ENCODE assay signal across 8 mouse cellular contexts in genomic region chr7:102266401-102267042, GRCm38 (mm10). TPM values are rescaled to one million over a fixed set of nuclear protein-coding genes. Genes with fewer than 3 reads are reported as not detected.
A peak's percentile ranks its signal among the peaks of the same experiment; 100 is the strongest.
DNase-seq lines count a peak whose midpoint lies in the region; ATAC-seq and TF ChIP-seq lines count a peak whose summit lies in the region.

No protein-coding gene starts in this region.

- no peaks in the 10 kb centered on the region; the same call in 1 of the 2 replicates for H3K27me3 ChIP-seq in limb, embryonic 14.5 days (ENCODE audit: control insufficient read depth, insufficient read depth, low read length)
- no peaks in the 10 kb centered on the region for H3K27me3 ChIP-seq in midbrain, postnatal 0 days (ENCODE audit: insufficient read depth, low read length)

- WGBS in limb, embryonic 14.5 days, result 45% methylated on average over 14 of the region's 14 CpGs
- WGBS in midbrain, postnatal 0 days, result 52% methylated on average over 14 of the region's 14 CpGs

- H3K4me3 ChIP-seq in limb, embryonic 14.5 days (replicated peaks; ENCODE audit: low read length), result no peak overlapping the region
- peak overlapping the region; percentile 87; the same call in 1 of the 2 replicates for H3K4me3 ChIP-seq in midbrain, postnatal 0 days (ENCODE audit: low read depth, low read length)

- H3K9ac ChIP-seq in limb, embryonic 14.5 days (ENCODE audit: low read depth, low read length, severe bottlenecking), result no peak overlapping the region
- H3K9ac ChIP-seq in midbrain, postnatal 0 days (replicated peaks; ENCODE audit: low read length, poor library complexity, severe bottlenecking), result no peak overlapping the region

- no peaks in the 10 kb centered on the region for H3K9me3 ChIP-seq in limb, embryonic 14.5 days (ENCODE audit: control insufficient read depth, low read length)
- H3K9me3 ChIP-seq in midbrain, postnatal 0 days (ENCODE audit: low read length), result no peaks in the 10 kb centered on the region

- peak; percentile 86 to 90 for DNase-seq in B cell, adult 2 months
- peak; percentile 97 for DNase-seq in MEL-GATA-1-ER (ENCODE audit: extremely low read depth, low read depth)
- DNase-seq in limb, embryonic 14.5 days (ENCODE audit: low spot score), result no peak
- no peak for DNase-seq in midbrain, postnatal 0 days (ENCODE audit: low spot score)
- DNase-seq in thymus, postnatal 14 days, result peak; percentile 83
- DNase-seq in adrenal gland, postnatal 14 days, result no peak
- no peak for DNase-seq in frontal cortex, postnatal 14 days (ENCODE audit: low spot score in 2 of 2)

- TF ChIP-seq CTCF in midbrain, postnatal 0 days (IDR thresholded peaks at IDR 0.05), result no peak

- no peak for TF ChIP-seq POLR2A in limb, embryonic 14.5 days (IDR thresholded peaks at IDR 0.05; ENCODE audit: borderline replicate concordance, extremely low read depth, insufficient read depth, insufficient read length)

- ATAC-seq in granulocyte monocyte progenitor cell, adult 5-6 weeks (replicated peaks; ENCODE audit: poor library complexity, severe bottlenecking), result peak; percentile 65
- ATAC-seq in limb, embryonic 14.5 days (ENCODE audit: low FRiP score, low read depth), result peak; percentile 3; the same call in 1 of the 2 replicates
- peak; percentile 25; the same call in 1 of the 2 replicates for ATAC-seq in midbrain, postnatal 0 days (ENCODE audit: low FRiP score)

- H3K36me3 ChIP-seq in limb, embryonic 14.5 days (ENCODE audit: control insufficient read depth, insufficient read depth, low read length), result no peaks in the 10 kb centered on the region
- no peaks in the 10 kb centered on the region for H3K36me3 ChIP-seq in midbrain, postnatal 0 days (ENCODE audit: insufficient read depth, low read length)

- H3K4me1 ChIP-seq in limb, embryonic 14.5 days (ENCODE audit: control insufficient read depth, insufficient read depth, low read length), result peaks cover 6% of the 10 kb centered on the region; the same call in 1 of the 2 replicates
- H3K4me1 ChIP-seq in midbrain, postnatal 0 days (ENCODE audit: insufficient read depth, low read length), result peaks cover 12% of the 10 kb centered on the region

- H3K4me2 ChIP-seq in limb, embryonic 14.5 days (replicated peaks; ENCODE audit: low read depth, low read length, severe bottlenecking), result no peak overlapping the region
- H3K4me2 ChIP-seq in midbrain, postnatal 0 days (ENCODE audit: low read depth, low read length, poor library complexity, severe bottlenecking), result peak overlapping the region; percentile 94; the same call in 1 of the 2 replicates

- H3K27ac ChIP-seq in limb, embryonic 14.5 days (replicated peaks; ENCODE audit: low read depth, low read length), result no peak overlapping the region
- H3K27ac ChIP-seq in midbrain, postnatal 0 days (ENCODE audit: low read depth, low read length), result no peak overlapping the region

RNA-seq across cellular contexts. Expression of gene Stim1, which starts 1.1 kb away (rescaled TPM):
- total RNA-seq in granulocyte monocyte progenitor cell, adult 5-6 weeks (2014; fragmentation: Nextera tagmentation), result 30.5 and 48.2 TPM in 2 replicates
- 22.9 and 28.3 TPM in 2 replicates for total RNA-seq in granulocyte monocyte progenitor cell, adult 5-6 weeks (2017)
- polyA plus RNA-seq in limb, embryonic 14.5 days (2012; rRNA removed), result 49.1 and 66.1 TPM in 2 replicates
- polyA plus RNA-seq in limb, embryonic 14.5 days (2014; fragmentation: Nextera tagmentation; extraction: Ambion mirVana), result 27.7 and 31.7 TPM in 2 replicates
- 26.6 and 30.7 TPM in 2 replicates for total RNA-seq in midbrain, postnatal 0 days (2014; rRNA removed)
- polyA plus RNA-seq in midbrain, postnatal 0 days (2015; fragmentation: Nextera tagmentation; extraction: Ambion mirVana), result 15.4 and 17.1 TPM in 2 replicates
- total RNA-seq in adrenal gland, postnatal 14 days (2021), result 71.0 and 88.3 TPM in 2 replicates

RNA-seq across cellular contexts. Expression of gene Rhog, which starts 10.7 kb away (rescaled TPM):
- 277 and 290 TPM in 2 replicates for total RNA-seq in granulocyte monocyte progenitor cell, adult 5-6 weeks (2014; fragmentation: Nextera tagmentation)
- total RNA-seq in granulocyte monocyte progenitor cell, adult 5-6 weeks (2017), result 52.9 and 57.3 TPM in 2 replicates
- 48.7 and 55.6 TPM in 2 replicates for polyA plus RNA-seq in limb, embryonic 14.5 days (2012; rRNA removed)
- polyA plus RNA-seq in limb, embryonic 14.5 days (2014; fragmentation: Nextera tagmentation; extraction: Ambion mirVana), result 70.3 and 73.7 TPM in 2 replicates
- total RNA-seq in midbrain, postnatal 0 days (2014; rRNA removed), result 11.0 and 11.3 TPM in 2 replicates
- polyA plus RNA-seq in midbrain, postnatal 0 days (2015; fragmentation: Nextera tagmentation; extraction: Ambion mirVana), result 15.8 and 17.2 TPM in 2 replicates
- 53.6 and 63.5 TPM in 2 replicates for total RNA-seq in adrenal gland, postnatal 14 days (2021)

RNA-seq across cellular contexts. Expression of gene Pgap2, which starts 56.5 kb away (rescaled TPM):
- 62.0 and 85.6 TPM in 2 replicates for total RNA-seq in granulocyte monocyte progenitor cell, adult 5-6 weeks (2014; fragmentation: Nextera tagmentation)
- total RNA-seq in granulocyte monocyte progenitor cell, adult 5-6 weeks (2017), result 47.1 and 48.4 TPM in 2 replicates
- 77.1 and 108 TPM in 2 replicates for polyA plus RNA-seq in limb, embryonic 14.5 days (2012; rRNA removed)
- polyA plus RNA-seq in limb, embryonic 14.5 days (2014; fragmentation: Nextera tagmentation; extraction: Ambion mirVana), result 94.2 and 102 TPM in 2 replicates
- total RNA-seq in midbrain, postnatal 0 days (2014; rRNA removed), result 56.6 TPM in 2 replicates
- polyA plus RNA-seq in midbrain, postnatal 0 days (2015; fragmentation: Nextera tagmentation; extraction: Ambion mirVana), result 51.7 and 54.9 TPM in 2 replicates
- total RNA-seq in adrenal gland, postnatal 14 days (2021), result 75.7 and 87.8 TPM in 2 replicates

RNA-seq across cellular contexts. Expression of gene Nup98, which starts 56.5 kb away (rescaled TPM):
- total RNA-seq in granulocyte monocyte progenitor cell, adult 5-6 weeks (2014; fragmentation: Nextera tagmentation), result 59.8 and 78.4 TPM in 2 replicates
- 42.2 and 45.3 TPM in 2 replicates for total RNA-seq in granulocyte monocyte progenitor cell, adult 5-6 weeks (2017)
- polyA plus RNA-seq in limb, embryonic 14.5 days (2012; rRNA removed), result 27.3 and 28.3 TPM in 2 replicates
- polyA plus RNA-seq in limb, embryonic 14.5 days (2014; fragmentation: Nextera tagmentation; extraction: Ambion mirVana), result 38.9 and 41.5 TPM in 2 replicates
- total RNA-seq in midbrain, postnatal 0 days (2014; rRNA removed), result 36.3 and 39.5 TPM in 2 replicates
- 10.0 and 10.2 TPM in 2 replicates for polyA plus RNA-seq in midbrain, postnatal 0 days (2015; fragmentation: Nextera tagmentation; extraction: Ambion mirVana)
- total RNA-seq in adrenal gland, postnatal 14 days (2021), result 56.4 and 61.3 TPM in 2 replicates

Comparison
In these comparisons a context has a peak if more than half of its experiments do, and no peak if none do; other contexts are left out.
1. DNase-seq: peak in B cell, adult 2 months (2 of 2), MEL-GATA-1-ER (single experiment) and thymus, postnatal 14 days (single experiment); none in limb, embryonic 14.5 days (single experiment), midbrain, postnatal 0 days (single experiment), adrenal gland, postnatal 14 days (single experiment) and frontal cortex, postnatal 14 days (0 of 2).
2. ATAC-seq: peak in every context shown above with its lines; median percentile 65 in granulocyte monocyte progenitor cell, adult 5-6 weeks; 25 in midbrain, postnatal 0 days; 3 in limb, embryonic 14.5 days.